Mouse (Mus musculus) lung, adult 2 months (tissue): ENCODE measurements around the gene Sez6l.

ENCODE experiments used
- CTCF ChIP-seq: fragments of 200-500 bp; IDR thresholded peaks from 2 replicates; pipeline ENCODE4 v1.5.1; 2011; ENCODE audit warnings: mild to moderate bottlenecking, low read length, control low read depth; ENCODE audit not compliant: insufficient read depth
- POLR2A ChIP-seq: fragments of 200-500 bp; IDR thresholded peaks from 2 replicates; pipeline ENCODE4 v1.6.1; 2011; ENCODE audit warnings: low read depth, mild to moderate bottlenecking, control low read depth, low read length, borderline replicate concordance; ENCODE audit errors: extremely low read depth

- TF ChIP-seq POLR2A (no peak), CTCF (no peak)
These were observed 199.6 kb downstream of the Sez6l start for GRCm38 (mm10) chr5:112377380-112377779.
